Mouse (Mus musculus) spleen, adult 18-20 months (tissue): ENCODE measurements around the gene Ndufb6.
"Not testable (repeated sequence)": the region's sequence is repeated elsewhere in the genome, so short reads cannot be mapped to it uniquely, and the experiment has no call there.

Experiments
- DNase-seq, 2 experiments: peaks; one replicate each; pipeline ENCODE4 v3.0.0; 2022; ENCODE audit warnings: mixed read lengths in 2 of 2

The Ndufb6 gene

GRCm38 (mm10) chr4:40279276-40279900, at the start of gene Ndufb6:
Ndufb6 (minus strand) TSS chr4:40279421.
- peak; percentile 89 to 91 for DNase-seq

- no peak for DNase-seq
Measured at GRCm38 (mm10) chr4:40327161-40327560, 47.9 kb upstream of the Ndufb6 start.

GRCm38 (mm10) chr4:40324620-40325019, 45.4 kb upstream of the Ndufb6 start:
- no peak for DNase-seq

- DNase-seq = no peak
Measured at GRCm38 (mm10) chr4:40317404-40317803, 38.2 kb upstream of the Ndufb6 start.

- no peak for DNase-seq
Measured at GRCm38 (mm10) chr4:40313026-40313425, 33.8 kb upstream of the Ndufb6 start.

GRCm38 (mm10) chr4:40312213-40312612, 33.0 kb upstream of the Ndufb6 start:
- DNase-seq = no peak

- DNase-seq = no peak
Measured at GRCm38 (mm10) chr4:40310796-40311383, 31.7 kb upstream of the Ndufb6 start.

GRCm38 (mm10) chr4:40309682-40310081, 30.5 kb upstream of the Ndufb6 start:
- DNase-seq = no peak

GRCm38 (mm10) chr4:40302445-40303125, 23.4 kb upstream of the Ndufb6 start:
- DNase-seq = no peak

GRCm38 (mm10) chr4:40301076-40301789, 22.0 kb upstream of the Ndufb6 start:
- peak; percentile 15 to 49 for DNase-seq

GRCm38 (mm10) chr4:40299169-40299568, 19.9 kb upstream of the Ndufb6 start:
- no peak for DNase-seq

- not testable (repeated sequence) for DNase-seq
Measured at GRCm38 (mm10) chr4:40291511-40291910, 12.3 kb upstream of the Ndufb6 start.

GRCm38 (mm10) chr4:40289046-40289445, 9.8 kb upstream of the Ndufb6 start:
- DNase-seq = no peak

GRCm38 (mm10) chr4:40287415-40287814, 8.2 kb upstream of the Ndufb6 start:
- DNase-seq = no peak

GRCm38 (mm10) chr4:40285582-40285981, 6.4 kb upstream of the Ndufb6 start:
- DNase-seq = peak; percentile 20 to 73

- DNase-seq = no peak
Measured at GRCm38 (mm10) chr4:40278880-40279275, 343 bp downstream of the Ndufb6 start.

GRCm38 (mm10) chr4:40269430-40270032, 9.7 kb downstream of the Ndufb6 start, which contains the start of the genes Smim27 and Topors:
Smim27 (plus strand) TSS chr4:40269579.
Topors (minus strand) TSS chr4:40269850.
- DNase-seq = peak; percentile 88 to 89

GRCm38 (mm10) chr4:40268835-40269234, 10.4 kb downstream of the Ndufb6 start:
- DNase-seq = no peak

- peak; percentile 84 to 88 for DNase-seq
Measured at GRCm38 (mm10) chr4:40268204-40268813, 10.9 kb downstream of the Ndufb6 start.

- no peak for DNase-seq
Measured at GRCm38 (mm10) chr4:40267681-40268080, 11.5 kb downstream of the Ndufb6 start.

- no peak for DNase-seq
Measured at GRCm38 (mm10) chr4:40264321-40264720, 14.9 kb downstream of the Ndufb6 start.

GRCm38 (mm10) chr4:40254385-40255103, 24.7 kb downstream of the Ndufb6 start:
- no peak for DNase-seq
